8 mouse cellular contexts compared by ENCODE assay signal in genomic region chr6:88113139-88113538, GRCm38 (mm10). TPM values are rescaled to one million over a fixed set of nuclear protein-coding genes. Genes with fewer than 3 reads are reported as not detected.
DNase-seq lines count a peak whose midpoint lies in the region; ATAC-seq lines count a peak whose summit lies in the region.
"Had no signal": no experiment of that assay in that cellular context is flagged by ENCODE, and none has a peak within 500 bp of the region (broad histone marks: within the 10 kb centered on the region; RNA-seq: fewer than 3 reads in every experiment).

No protein-coding gene starts in this region.

- no peak overlapping the region for H3K4me2 ChIP-seq in forebrain, embryonic 11.5 days (ENCODE audit: low read depth, low read length, severe bottlenecking)
- H3K4me2 ChIP-seq in hindbrain, embryonic 12.5 days (replicated peaks) = no peak overlapping the region
- H3K4me2 ChIP-seq: liver, embryonic 15.5 days had no signal

- WGBS in forebrain, embryonic 11.5 days = 31% methylated on average over 7 of the region's 7 CpGs
- WGBS in hindbrain, embryonic 12.5 days = 27% methylated on average over 7 of the region's 7 CpGs

- no peak overlapping the region for H3K27ac ChIP-seq in forebrain, embryonic 11.5 days (ENCODE audit: low read depth, low read length)
- no peak overlapping the region for H3K27ac ChIP-seq in hindbrain, embryonic 12.5 days
- H3K27ac ChIP-seq: liver, embryonic 15.5 days had no signal

- H3K4me3 ChIP-seq in forebrain, embryonic 11.5 days (ENCODE audit: low read depth, low read length) = no peak overlapping the region
- no peak overlapping the region for H3K4me3 ChIP-seq in hindbrain, embryonic 12.5 days
- H3K4me3 ChIP-seq: liver, embryonic 15.5 days had no signal

- H3K9me3 ChIP-seq in forebrain, embryonic 11.5 days (ENCODE audit: control insufficient read depth, low read length) = no peaks in the 10 kb centered on the region
- H3K9me3 ChIP-seq in hindbrain, embryonic 12.5 days (replicated peaks) = no peaks in the 10 kb centered on the region
- H3K9me3 ChIP-seq: liver, embryonic 15.5 days had no signal

- H3K4me1 ChIP-seq in forebrain, embryonic 11.5 days (replicated peaks; ENCODE audit: control insufficient read depth, insufficient read depth, low read length) = no peaks in the 10 kb centered on the region
- peaks cover 13% of the 10 kb centered on the region for H3K4me1 ChIP-seq in hindbrain, embryonic 12.5 days

- peak; percentile 49 for DNase-seq in Muller cell, postnatal 12 days (ENCODE audit: inconsistent ontology term)
- DNase-seq in c-Kit-positive CD71-positive TER-119-negative erythroid progenitor cells, embryonic 14.5 days (ENCODE audit: low read depth) = peak; percentile 69
- peak; percentile 87 for DNase-seq in forebrain, embryonic 11.5 days (ENCODE audit: low spot score)
- peak; percentile 49 to 60 for DNase-seq in layer of hippocampus, postnatal 25 days (ENCODE audit: extremely low spot score in 1 of 2, low spot score in 1 of 2)
- DNase-seq in lung, postnatal 4 days = peak; percentile 50 to 74
- peak; percentile 57 for DNase-seq in right cerebral cortex, postnatal 14 days

- peak; percentile 63 for ATAC-seq in forebrain, embryonic 11.5 days (replicated peaks; ENCODE audit: low FRiP score)
- ATAC-seq in hindbrain, embryonic 12.5 days (ENCODE audit: low FRiP score) = peak; percentile 54

- H3K9ac ChIP-seq in forebrain, embryonic 11.5 days (ENCODE audit: low read length) = peak overlapping the region; percentile 45; the same call in 1 of the 2 replicates
- H3K9ac ChIP-seq in hindbrain, embryonic 12.5 days = no peak overlapping the region
- H3K9ac ChIP-seq: liver, embryonic 15.5 days had no signal

- no peaks in the 10 kb centered on the region for H3K27me3 ChIP-seq in forebrain, embryonic 11.5 days (ENCODE audit: control insufficient read depth, insufficient read depth, low read length)
- H3K27me3 ChIP-seq in hindbrain, embryonic 12.5 days = no peaks in the 10 kb centered on the region
- H3K27me3 ChIP-seq: liver, embryonic 15.5 days had no signal

- H3K36me3 ChIP-seq in forebrain, embryonic 11.5 days (ENCODE audit: control insufficient read depth, insufficient read depth, low read length) = no peaks in the 10 kb centered on the region
- H3K36me3 ChIP-seq in hindbrain, embryonic 12.5 days = no peaks in the 10 kb centered on the region
- H3K36me3 ChIP-seq: liver, embryonic 15.5 days had no signal

RNA-seq across cellular contexts. Expression of gene Rpn1, which starts 28.9 kb away (rescaled TPM):
- polyA plus RNA-seq in forebrain, embryonic 11.5 days (2014; fragmentation: Nextera tagmentation; extraction: Ambion mirVana) = 274 and 284 TPM in 2 replicates
- 278 and 284 TPM in 2 replicates for polyA plus RNA-seq in hindbrain, embryonic 12.5 days (2016; fragmentation: Nextera tagmentation; extraction: Ambion mirVana)
- total RNA-seq in layer of hippocampus, postnatal 25 days (2021) = 100 to 1,000 TPM; 166 to 175 TPM
